Mouse (Mus musculus): ENCODE data around the gene Ifi27.

DNA sequence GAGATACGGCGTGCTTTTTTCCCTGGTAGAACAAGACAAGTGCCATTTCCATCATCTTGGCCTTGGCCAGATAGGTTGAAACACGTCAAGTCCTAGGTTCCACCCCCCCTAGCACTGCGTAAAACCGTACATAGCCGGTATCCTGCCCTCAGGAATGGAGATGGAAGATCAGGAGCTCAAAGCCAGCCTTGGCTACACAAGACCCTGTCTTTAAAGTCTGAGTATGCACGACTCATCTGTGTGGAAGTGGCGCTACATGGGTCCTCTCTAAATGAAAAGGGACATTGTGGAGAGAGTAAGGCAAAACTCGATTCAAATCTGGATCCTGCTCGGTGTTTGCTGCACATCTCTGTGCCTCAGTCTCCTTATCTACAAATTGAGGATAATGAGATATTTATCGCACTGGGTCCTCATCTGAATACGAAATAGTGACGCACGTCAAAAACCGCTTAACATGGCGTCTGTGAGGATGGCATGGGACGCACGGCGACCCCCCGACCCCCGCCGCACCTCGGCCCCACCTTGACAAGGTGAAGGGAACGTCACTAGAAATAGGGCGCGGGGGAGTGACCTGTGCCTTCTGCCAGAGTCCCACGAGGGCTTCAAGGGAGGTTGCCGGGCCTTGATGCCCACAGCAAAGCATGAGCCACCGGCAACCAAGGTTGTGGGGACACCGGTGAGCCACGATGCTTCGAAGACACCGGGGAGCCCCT lies 8.8 kb upstream of the Ifi27 start:
- TF ChIP-seq CTCF (IDR thresholded peaks at IDR 0.05; ENCODE audit: extremely low read depth, insufficient read depth, insufficient read length, insufficient replicate concordance): no peak
- TF ChIP-seq POLR2A (IDR thresholded peaks at IDR 0.05; ENCODE audit: low read depth, low read length): no peak

All from spleen, adult 2 months (tissue).